Mouse (Mus musculus): ENCODE data around the gene Cpsf3. TPM values are rescaled to one million over a fixed set of nuclear protein-coding genes. Genes with fewer than 3 reads are reported as not detected.

Gene Cpsf3
- total RNA-seq (2012; rRNA removed), result 49.6 and 57.5 TPM in 2 replicates

DNA sequence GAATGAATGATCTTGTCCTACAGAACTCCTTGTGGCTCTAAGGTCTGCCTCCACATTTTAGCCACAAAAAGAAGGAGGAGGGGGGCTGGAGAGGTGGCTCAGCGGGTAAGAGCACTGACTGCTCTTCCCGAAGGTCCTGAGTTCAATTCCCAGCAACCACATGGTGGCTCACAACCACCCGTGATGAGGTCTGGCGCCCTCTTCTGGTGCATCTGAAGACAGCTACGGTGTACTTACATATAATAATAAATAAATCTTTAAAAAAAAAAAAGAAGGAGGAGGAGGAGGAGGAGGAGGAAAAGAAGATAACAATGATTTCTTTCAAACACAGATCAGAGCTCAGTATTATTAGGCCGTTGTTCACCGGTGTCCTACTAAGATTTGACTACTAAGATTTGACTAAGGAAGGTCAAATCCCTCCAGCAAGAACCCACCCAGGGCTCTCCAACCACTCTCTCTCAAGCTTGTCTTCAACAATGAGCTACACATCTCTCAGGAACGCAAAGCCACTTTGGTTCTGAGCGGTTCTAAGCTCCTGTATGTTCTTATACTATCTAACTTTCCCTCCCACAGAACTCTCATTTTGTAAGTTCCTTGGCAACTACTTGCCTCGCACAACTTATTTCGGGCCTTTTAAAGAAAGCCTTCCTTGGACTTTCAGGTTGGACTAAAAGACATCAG is at the start of gene Cpsf3:
Gene Cpsf3 (plus strand): TSS at position 631 of the 681 bp plus-strand sequence.
- no peaks in the 10 kb centered on the region for H3K36me3 ChIP-seq (ENCODE audit: control insufficient read depth, insufficient read depth, low read length, poor library complexity, severe bottlenecking)
- H3K4me3 ChIP-seq (ENCODE audit: insufficient read depth in 1 of 2, low read depth in 1 of 2, low read length in 2 of 2, poor library complexity in 1 of 2, severe bottlenecking in 1 of 2), result peak within 1 kb of the TSS; percentile 93 to 94
- DNase-seq (ENCODE audit: low read depth, low spot score), result no peak
- TF ChIP-seq ZC3H11A (IDR thresholded peaks at IDR 0.05; ENCODE audit: borderline replicate concordance, low read depth, low read length) (no peak), ZNF384 (IDR thresholded peaks at IDR 0.05; ENCODE audit: low read depth, low read length) (no peak), MAFK (IDR thresholded peaks at IDR 0.05; ENCODE audit: insufficient read depth, low read depth, low read length) (no peak), CHD2 (IDR thresholded peaks at IDR 0.05; ENCODE audit: low read depth, low read length) (no peak), HCFC1 (IDR thresholded peaks at IDR 0.05; ENCODE audit: borderline replicate concordance, insufficient read depth, low read length) (no peak)
- H3K9me3 ChIP-seq (ENCODE audit: control insufficient read depth, insufficient read depth, low read depth, low read length), result no peaks in the 10 kb centered on the region
- H3K4me1 ChIP-seq (ENCODE audit: control insufficient read depth in 2 of 2, insufficient read depth in 2 of 2, low read length in 2 of 2, poor library complexity in 1 of 2), result peaks cover 0 to 3% of the 10 kb centered on the region in 2 experiments; a peak in 1 of 4 replicates
- in situ Hi-C loops (cut with MboI; ENCODE audit: low sequenced_read_pairs in 2 of 2, unreplicated experiment in 2 of 2), result no loop called here
- H3K27ac ChIP-seq (ENCODE audit: insufficient read depth, low read depth, low read length, poor library complexity, severe bottlenecking), result peak within 1 kb of the TSS; percentile 73; the same call in 1 of the 2 replicates
- peak within 1 kb of the TSS; percentile 92 for H3K9ac ChIP-seq (ENCODE audit: insufficient read depth, low read depth, low read length, poor library complexity, severe bottlenecking)

DNA sequence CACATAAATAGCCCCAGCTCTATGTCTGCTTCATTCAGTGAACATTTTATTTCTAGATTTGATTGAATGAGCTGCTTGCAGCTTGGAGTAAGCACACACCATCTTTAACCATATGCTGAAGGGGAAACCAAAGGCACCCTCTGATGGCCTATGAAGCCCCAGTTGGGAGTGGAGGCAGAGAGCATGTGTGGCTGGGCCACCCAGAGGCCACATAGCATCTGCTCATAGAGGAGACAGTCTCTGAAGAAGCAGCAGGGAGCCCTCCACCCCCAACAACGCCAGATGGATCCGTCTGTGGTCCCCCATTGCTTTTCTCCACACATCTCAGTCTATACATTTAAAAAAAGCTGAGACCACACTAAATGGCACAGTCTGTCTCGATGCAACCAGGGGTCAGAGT is 43.2 kb upstream of the Cpsf3 start:
- DNase-seq (ENCODE audit: low read depth, low spot score), result no peak
- in situ Hi-C loops (cut with MboI; ENCODE audit: low sequenced_read_pairs in 2 of 2, unreplicated experiment in 2 of 2), result no loop called here
- H3K4me3 ChIP-seq (ENCODE audit: insufficient read depth in 1 of 2, low read depth in 1 of 2, low read length in 2 of 2, poor library complexity in 1 of 2, severe bottlenecking in 1 of 2), result no peak overlapping the region
- H3K9me3 ChIP-seq (ENCODE audit: control insufficient read depth, insufficient read depth, low read depth, low read length), result no peaks in the 10 kb centered on the region
- no peaks in the 10 kb centered on the region; the same call in 1 of the 2 replicates for H3K36me3 ChIP-seq (ENCODE audit: control insufficient read depth, insufficient read depth, low read length, poor library complexity, severe bottlenecking)
- no peaks in the 10 kb centered on the region for H3K4me1 ChIP-seq (ENCODE audit: control insufficient read depth in 2 of 2, insufficient read depth in 2 of 2, low read length in 2 of 2, poor library complexity in 1 of 2)
- no peak overlapping the region for H3K27ac ChIP-seq (ENCODE audit: insufficient read depth, low read depth, low read length, poor library complexity, severe bottlenecking)
- TF ChIP-seq HCFC1 (IDR thresholded peaks at IDR 0.05; ENCODE audit: borderline replicate concordance, insufficient read depth, low read length), result no peak
- no peak for TF ChIP-seq CHD2 (IDR thresholded peaks at IDR 0.05; ENCODE audit: low read depth, low read length)
- TF ChIP-seq MAFK (IDR thresholded peaks at IDR 0.05; ENCODE audit: insufficient read depth, low read depth, low read length), result no peak
- no peak for TF ChIP-seq ZNF384 (IDR thresholded peaks at IDR 0.05; ENCODE audit: low read depth, low read length)
- TF ChIP-seq ZC3H11A (IDR thresholded peaks at IDR 0.05; ENCODE audit: borderline replicate concordance, low read depth, low read length), result no peak
- no peak overlapping the region for H3K9ac ChIP-seq (ENCODE audit: insufficient read depth, low read depth, low read length, poor library complexity, severe bottlenecking)

DNA sequence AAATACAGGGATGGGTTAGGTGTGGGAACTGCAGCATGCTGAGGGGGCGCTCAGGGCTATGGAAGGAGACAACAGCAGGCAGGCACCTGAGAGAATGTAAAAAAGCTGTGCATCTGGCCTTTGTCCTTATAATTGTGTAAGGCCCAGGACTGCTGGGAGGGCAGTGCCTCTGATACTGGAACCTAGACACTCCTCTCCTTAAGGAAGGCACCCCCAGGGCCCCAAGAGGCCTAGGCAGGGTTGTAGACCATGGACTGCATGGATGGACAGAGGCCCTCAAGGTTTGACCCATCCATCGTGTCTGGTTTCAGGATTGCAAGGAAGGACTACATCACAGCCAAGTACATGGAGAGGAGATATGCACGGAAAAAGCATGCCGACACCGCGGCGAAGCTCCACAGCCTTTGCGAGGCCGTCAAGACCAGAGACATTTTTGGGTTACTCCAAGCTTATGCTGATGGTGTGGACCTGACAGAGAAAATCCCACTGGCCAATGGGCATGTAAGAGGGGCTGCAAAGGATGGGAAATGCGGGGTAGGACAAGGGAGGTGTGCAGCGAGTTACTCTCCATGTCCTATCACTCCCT is 40.7 kb upstream of the Cpsf3 start:
- no peak for DNase-seq (ENCODE audit: low read depth, low spot score)
- Histone ChIP-seq H3K9me3 (ENCODE audit: control insufficient read depth, insufficient read depth, low read depth, low read length) (no peaks in the 10 kb centered on the region), H3K36me3 (ENCODE audit: control insufficient read depth, insufficient read depth, low read length, poor library complexity, severe bottlenecking) (no peaks in the 10 kb centered on the region)

DNA sequence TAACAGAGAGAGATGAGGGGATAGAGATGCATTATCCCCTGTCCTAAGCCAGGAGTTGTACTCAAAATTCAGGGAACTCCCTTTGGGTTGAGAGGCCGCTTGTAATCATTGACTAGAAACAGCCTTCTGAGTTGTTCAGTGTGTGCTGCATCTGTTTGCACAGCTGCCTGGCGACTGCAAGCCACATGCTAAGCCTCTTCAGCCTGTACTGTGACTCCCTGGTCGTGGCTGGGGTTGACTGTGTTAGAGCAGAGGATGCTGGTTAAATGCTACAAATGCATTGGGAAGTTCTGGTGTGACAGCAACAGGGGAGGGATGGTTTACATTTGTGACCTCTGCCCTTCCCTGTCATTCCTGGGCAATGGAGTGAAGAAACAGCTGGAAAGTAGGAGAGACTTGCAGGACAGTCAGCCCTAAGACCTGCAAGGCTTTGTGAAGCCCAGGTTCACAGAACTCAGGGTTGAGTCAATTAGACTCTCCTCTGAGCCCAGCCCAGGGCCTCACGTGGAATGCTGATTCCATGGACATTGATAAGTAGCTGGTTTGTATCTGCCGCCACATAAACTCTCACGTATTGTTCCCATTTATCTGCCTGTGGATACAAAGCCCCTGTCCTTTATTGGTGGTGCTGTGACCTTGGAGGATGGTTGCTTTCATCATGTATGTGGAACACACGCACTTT is 37.3 kb upstream of the Cpsf3 start:
- H3K4me3 ChIP-seq (ENCODE audit: insufficient read depth in 1 of 2, low read depth in 1 of 2, low read length in 2 of 2, poor library complexity in 1 of 2, severe bottlenecking in 1 of 2), result no peak overlapping the region
- H3K4me1 ChIP-seq (ENCODE audit: control insufficient read depth in 2 of 2, insufficient read depth in 2 of 2, low read length in 2 of 2, poor library complexity in 1 of 2), result no peaks in the 10 kb centered on the region
- peaks cover 2% of the 10 kb centered on the region; the same call in 1 of the 2 replicates for H3K36me3 ChIP-seq (ENCODE audit: control insufficient read depth, insufficient read depth, low read length, poor library complexity, severe bottlenecking)
- in situ Hi-C loops (cut with MboI; ENCODE audit: low sequenced_read_pairs in 2 of 2, unreplicated experiment in 2 of 2), result no loop called here
- no peaks in the 10 kb centered on the region for H3K9me3 ChIP-seq (ENCODE audit: control insufficient read depth, insufficient read depth, low read depth, low read length)
- DNase-seq (ENCODE audit: low read depth, low spot score), result no peak
- no peak overlapping the region for H3K27ac ChIP-seq (ENCODE audit: insufficient read depth, low read depth, low read length, poor library complexity, severe bottlenecking)
- no peak overlapping the region for H3K9ac ChIP-seq (ENCODE audit: insufficient read depth, low read depth, low read length, poor library complexity, severe bottlenecking)
- TF ChIP-seq HCFC1 (IDR thresholded peaks at IDR 0.05; ENCODE audit: borderline replicate concordance, insufficient read depth, low read length), result no peak
- TF ChIP-seq ZNF384 (IDR thresholded peaks at IDR 0.05; ENCODE audit: low read depth, low read length), result no peak
- no peak for TF ChIP-seq CHD2 (IDR thresholded peaks at IDR 0.05; ENCODE audit: low read depth, low read length)
- TF ChIP-seq MAFK (IDR thresholded peaks at IDR 0.05; ENCODE audit: insufficient read depth, low read depth, low read length), result no peak

More for the DNA sequence above, 40.7 kb upstream of the Cpsf3 start:
- no peak overlapping the region for H3K9ac ChIP-seq (ENCODE audit: insufficient read depth, low read depth, low read length, poor library complexity, severe bottlenecking)
- H3K4me3 ChIP-seq (ENCODE audit: insufficient read depth in 1 of 2, low read depth in 1 of 2, low read length in 2 of 2, poor library complexity in 1 of 2, severe bottlenecking in 1 of 2), result no peak overlapping the region
- no peak overlapping the region for H3K27ac ChIP-seq (ENCODE audit: insufficient read depth, low read depth, low read length, poor library complexity, severe bottlenecking)
- TF ChIP-seq HCFC1 (IDR thresholded peaks at IDR 0.05; ENCODE audit: borderline replicate concordance, insufficient read depth, low read length), result no peak
- no peak for TF ChIP-seq CHD2 (IDR thresholded peaks at IDR 0.05; ENCODE audit: low read depth, low read length)
- in situ Hi-C loops (cut with MboI; ENCODE audit: low sequenced_read_pairs in 2 of 2, unreplicated experiment in 2 of 2), result no loop called here
- no peaks in the 10 kb centered on the region for H3K4me1 ChIP-seq (ENCODE audit: control insufficient read depth in 2 of 2, insufficient read depth in 2 of 2, low read length in 2 of 2, poor library complexity in 1 of 2)
